Mouse (Mus musculus): Measurements from ENCODE around the gene Psors1c2. TPM values are rescaled to one million over a fixed set of nuclear protein-coding genes. Genes with fewer than 3 reads are reported as not detected.

Psors1c2 gene
- polyA plus RNA-seq, 2 experiments = 0.39 to 1.0 TPM

GRCm38 (mm10) chr17:35550871-35551270 lies 17.9 kb downstream of the Psors1c2 start:
- no peak overlapping the region for H3K4me3 ChIP-seq (replicated peaks; ENCODE audit: low read length)
- no peak for DNase-seq (ENCODE audit: low spot score)
- ATAC-seq (ENCODE audit: low FRiP score, low read depth) = no peak
- no peaks in the 10 kb centered on the region for H3K36me3 ChIP-seq (ENCODE audit: control insufficient read depth, insufficient read depth, low read length)
- no peaks in the 10 kb centered on the region for H3K9me3 ChIP-seq (ENCODE audit: control insufficient read depth, low read length)
- WGBS = 36% methylated on average over 8 of the region's 8 CpGs
- H3K27ac ChIP-seq (replicated peaks; ENCODE audit: low read depth, low read length) = no peak overlapping the region
- H3K9ac ChIP-seq (ENCODE audit: low read depth, low read length, severe bottlenecking) = no peak overlapping the region
- TF ChIP-seq POLR2A (IDR thresholded peaks at IDR 0.05; ENCODE audit: borderline replicate concordance, extremely low read depth, insufficient read depth, insufficient read length) = no peak
- H3K27me3 ChIP-seq (ENCODE audit: control insufficient read depth, insufficient read depth, low read length) = no peaks in the 10 kb centered on the region
- H3K4me1 ChIP-seq (ENCODE audit: control insufficient read depth, insufficient read depth, low read length) = no peaks in the 10 kb centered on the region; the same call in 1 of the 2 replicates
- H3K4me2 ChIP-seq (replicated peaks; ENCODE audit: low read depth, low read length, severe bottlenecking) = no peak overlapping the region

GRCm38 (mm10) chr17:35551881-35552414 lies 18.9 kb downstream of the Psors1c2 start, which contains the start of gene Cdsn:
Gene Cdsn (plus strand): TSS chr17:35552128.
- WGBS = 84% methylated on average over 10 of the region's 10 CpGs
- DNase-seq (ENCODE audit: low spot score) = no peak
- no peaks in the 10 kb centered on the region for H3K27me3 ChIP-seq (ENCODE audit: control insufficient read depth, insufficient read depth, low read length)
- H3K4me3 ChIP-seq (replicated peaks; ENCODE audit: low read length) = no peak within 1 kb of the TSS
- no peak for TF ChIP-seq POLR2A (IDR thresholded peaks at IDR 0.05; ENCODE audit: borderline replicate concordance, extremely low read depth, insufficient read depth, insufficient read length)
- H3K4me2 ChIP-seq (replicated peaks; ENCODE audit: low read depth, low read length, severe bottlenecking) = no peak within 1 kb of the TSS
- no peaks in the 10 kb centered on the region for H3K9me3 ChIP-seq (ENCODE audit: control insufficient read depth, low read length)
- no peaks in the 10 kb centered on the region; the same call in 1 of the 2 replicates for H3K4me1 ChIP-seq (ENCODE audit: control insufficient read depth, insufficient read depth, low read length)
- no peak for ATAC-seq (ENCODE audit: low FRiP score, low read depth)
- no peaks in the 10 kb centered on the region for H3K36me3 ChIP-seq (ENCODE audit: control insufficient read depth, insufficient read depth, low read length)
- H3K9ac ChIP-seq (ENCODE audit: low read depth, low read length, severe bottlenecking) = no peak within 1 kb of the TSS
- no peak within 1 kb of the TSS for H3K27ac ChIP-seq (replicated peaks; ENCODE audit: low read depth, low read length)

GRCm38 (mm10) chr17:35554321-35554720 lies 21.3 kb downstream of the Psors1c2 start:
- Histone ChIP-seq H3K4me1 (ENCODE audit: control insufficient read depth, insufficient read depth, low read length) (no peaks in the 10 kb centered on the region; the same call in 1 of the 2 replicates), H3K9ac (ENCODE audit: low read depth, low read length, severe bottlenecking) (no peak overlapping the region), H3K27ac (replicated peaks; ENCODE audit: low read depth, low read length) (no peak overlapping the region), H3K36me3 (ENCODE audit: control insufficient read depth, insufficient read depth, low read length) (no peaks in the 10 kb centered on the region), H3K4me2 (replicated peaks; ENCODE audit: low read depth, low read length, severe bottlenecking) (no peak overlapping the region), H3K4me3 (replicated peaks; ENCODE audit: low read length) (no peak overlapping the region), H3K27me3 (ENCODE audit: control insufficient read depth, insufficient read depth, low read length) (no peaks in the 10 kb centered on the region), H3K9me3 (ENCODE audit: control insufficient read depth, low read length) (no peaks in the 10 kb centered on the region)
- DNase-seq (ENCODE audit: low spot score) = no peak
- 82% methylated on average over 5 of the region's 5 CpGs for WGBS
- ATAC-seq (ENCODE audit: low FRiP score, low read depth) = no peak
- TF ChIP-seq POLR2A (IDR thresholded peaks at IDR 0.05; ENCODE audit: borderline replicate concordance, extremely low read depth, insufficient read depth, insufficient read length) = no peak

- H3K4me3 ChIP-seq (replicated peaks; ENCODE audit: low read length) = no peak overlapping the region
- no peaks in the 10 kb centered on the region for H3K9me3 ChIP-seq (ENCODE audit: control insufficient read depth, low read length)
- no peak overlapping the region for H3K9ac ChIP-seq (ENCODE audit: low read depth, low read length, severe bottlenecking)
- DNase-seq (ENCODE audit: low spot score) (no peak), ATAC-seq (ENCODE audit: low FRiP score, low read depth) (no peak)
- 93% methylated on average over 18 of the region's 18 CpGs for WGBS
- no peaks in the 10 kb centered on the region for H3K27me3 ChIP-seq (ENCODE audit: control insufficient read depth, insufficient read depth, low read length)
- H3K4me1 ChIP-seq (ENCODE audit: control insufficient read depth, insufficient read depth, low read length) = no peaks in the 10 kb centered on the region
- TF ChIP-seq POLR2A (IDR thresholded peaks at IDR 0.05; ENCODE audit: borderline replicate concordance, extremely low read depth, insufficient read depth, insufficient read length) = no peak
- no peak overlapping the region for H3K4me2 ChIP-seq (replicated peaks; ENCODE audit: low read depth, low read length, severe bottlenecking)
- no peak overlapping the region for H3K27ac ChIP-seq (replicated peaks; ENCODE audit: low read depth, low read length)
- H3K36me3 ChIP-seq (ENCODE audit: control insufficient read depth, insufficient read depth, low read length) = no peaks in the 10 kb centered on the region
Measured at GRCm38 (mm10) chr17:35554761-35555397, 21.9 kb downstream of the Psors1c2 start.

- DNase-seq (ENCODE audit: low spot score) = no peak
- Histone ChIP-seq H3K4me3 (replicated peaks; ENCODE audit: low read length) (no peak overlapping the region), H3K27me3 (ENCODE audit: control insufficient read depth, insufficient read depth, low read length) (no peaks in the 10 kb centered on the region), H3K9me3 (ENCODE audit: control insufficient read depth, low read length) (no peaks in the 10 kb centered on the region), H3K4me1 (ENCODE audit: control insufficient read depth, insufficient read depth, low read length) (no peaks in the 10 kb centered on the region), H3K4me2 (replicated peaks; ENCODE audit: low read depth, low read length, severe bottlenecking) (no peak overlapping the region), H3K36me3 (ENCODE audit: control insufficient read depth, insufficient read depth, low read length) (no peaks in the 10 kb centered on the region), H3K9ac (ENCODE audit: low read depth, low read length, severe bottlenecking) (no peak overlapping the region), H3K27ac (replicated peaks; ENCODE audit: low read depth, low read length) (no peak overlapping the region)
- ATAC-seq (ENCODE audit: low FRiP score, low read depth) = no peak
- 92% methylated on average over 13 of the region's 13 CpGs for WGBS
- no peak for TF ChIP-seq POLR2A (IDR thresholded peaks at IDR 0.05; ENCODE audit: borderline replicate concordance, extremely low read depth, insufficient read depth, insufficient read length)
Measured at GRCm38 (mm10) chr17:35556186-35556765, 23.3 kb downstream of the Psors1c2 start.

All from limb, embryonic 14.5 days (tissue).